Mouse (Mus musculus) G1E (cell line): ENCODE results near the gene Stab2.

Source experiments
- CTCF ChIP-seq: IDR thresholded peaks from 2 replicates; pipeline ENCODE4 v1.5.1; 2012; ENCODE audit warnings: low read depth, low read length, inconsistent platforms, mixed read lengths
- GATA1 ChIP-seq: IDR thresholded peaks from 2 replicates; pipeline ENCODE4 v1.6.1; 2012; ENCODE audit warnings: borderline replicate concordance, low read length, inconsistent platforms, mixed read lengths
- POLR2AphosphoS5 ChIP-seq: IDR thresholded peaks from 2 replicates; pipeline ENCODE4 v1.6.1; 2012; ENCODE audit warnings: low read depth, low read length, inconsistent platforms; ENCODE audit not compliant: insufficient replicate concordance
- TAL1 ChIP-seq: conservative IDR thresholded peaks from 2 replicates; pipeline ENCODE4 v1.6.1; 2012; ENCODE audit warnings: low read depth, low read length, inconsistent platforms, mixed read lengths

- no peak for TF ChIP-seq CTCF
- no peak for TF ChIP-seq POLR2AphosphoS5
- TF ChIP-seq GATA1 = no peak
- TF ChIP-seq TAL1 = no peak
These were observed 43.9 kb upstream of the Stab2 start for GRCm38 (mm10) chr10:87051714-87052113.
